Mouse (Mus musculus): Measurements from ENCODE around the gene Fgfr2.

GRCm38 (mm10) chr7:130988146-130988545 lies 2135.0 kb downstream of the Fgfr2 start:
- TF ChIP-seq CTCF (conservative IDR thresholded peaks at IDR 0.05; ENCODE audit: insufficient read depth, insufficient read length, low read depth, low read length) = no peak
- no peak for TF ChIP-seq POLR2A (IDR thresholded peaks at IDR 0.05; ENCODE audit: low read depth, low read length)

All from kidney, adult 2 months (tissue).